Mouse (Mus musculus): ENCODE results near the gene Lpp. TPM values are rescaled to one million over a fixed set of nuclear protein-coding genes. Genes with fewer than 3 reads are reported as not detected.

The Lpp gene
- total and polyA plus RNA-seq, 2 experiments from 2014 or later = 8.4 to 13.1 TPM

GRCm38 (mm10) chr16:24447666-24448492, 54.6 kb downstream of the Lpp start:
- Histone ChIP-seq H3K4me3 (ENCODE audit: low read length) (no peak overlapping the region), H3K9me3 (ENCODE audit: low read length) (no peaks in the 10 kb centered on the region), H3K9ac (replicated peaks; ENCODE audit: low read length) (no peak overlapping the region), H3K27ac (no peak overlapping the region), H3K4me1 (ENCODE audit: insufficient read depth, low read length) (no peaks in the 10 kb centered on the region; the same call in 1 of the 2 replicates), H3K4me2 (ENCODE audit: low read depth, low read length) (no peak overlapping the region), H3K27me3 (ENCODE audit: insufficient read depth, low read length) (no peaks in the 10 kb centered on the region), H3K36me3 (ENCODE audit: insufficient read depth, low read length) (no peaks in the 10 kb centered on the region)
- DNase-seq (ENCODE audit: low spot score) = no peak
- ATAC-seq = no peak
- 62% methylated on average over 7 of the region's 7 CpGs for WGBS
- TF ChIP-seq CTCF (IDR thresholded peaks at IDR 0.05; ENCODE audit: low read depth) = no peak

- 75% methylated on average over 2 of the region's 2 CpGs for WGBS
- Histone ChIP-seq H3K36me3 (ENCODE audit: insufficient read depth, low read length) (no peaks in the 10 kb centered on the region), H3K4me2 (ENCODE audit: low read depth, low read length) (no peak overlapping the region), H3K27me3 (ENCODE audit: insufficient read depth, low read length) (no peaks in the 10 kb centered on the region), H3K4me1 (ENCODE audit: insufficient read depth, low read length) (no peaks in the 10 kb centered on the region), H3K27ac (no peak overlapping the region), H3K9ac (replicated peaks; ENCODE audit: low read length) (no peak overlapping the region), H3K4me3 (ENCODE audit: low read length) (no peak overlapping the region), H3K9me3 (ENCODE audit: low read length) (no peaks in the 10 kb centered on the region)
- no peak for DNase-seq (ENCODE audit: low spot score)
- no peak for TF ChIP-seq CTCF (IDR thresholded peaks at IDR 0.05; ENCODE audit: low read depth)
- ATAC-seq = no peak
Measured at GRCm38 (mm10) chr16:24448493-24448845, 55.2 kb downstream of the Lpp start.

GRCm38 (mm10) chr16:24449806-24450205, 56.5 kb downstream of the Lpp start:
- H3K9ac ChIP-seq (replicated peaks; ENCODE audit: low read length) = no peak overlapping the region
- H3K27me3 ChIP-seq (ENCODE audit: insufficient read depth, low read length) = no peaks in the 10 kb centered on the region
- H3K36me3 ChIP-seq (ENCODE audit: insufficient read depth, low read length) = no peaks in the 10 kb centered on the region
- H3K4me3 ChIP-seq (ENCODE audit: low read length) = no peak overlapping the region
- no peaks in the 10 kb centered on the region for H3K9me3 ChIP-seq (ENCODE audit: low read length)
- no peak for TF ChIP-seq CTCF (IDR thresholded peaks at IDR 0.05; ENCODE audit: low read depth)
- 25% methylated on average over 8 of the region's 8 CpGs for WGBS
- no peak for DNase-seq (ENCODE audit: low spot score)
- no peak for ATAC-seq
- H3K4me2 ChIP-seq (ENCODE audit: low read depth, low read length) = no peak overlapping the region
- H3K27ac ChIP-seq = no peak overlapping the region
- H3K4me1 ChIP-seq (ENCODE audit: insufficient read depth, low read length) = no peaks in the 10 kb centered on the region

GRCm38 (mm10) chr16:24450256-24450655, 56.9 kb downstream of the Lpp start:
- Histone ChIP-seq H3K4me2 (ENCODE audit: low read depth, low read length) (no peak overlapping the region), H3K4me1 (ENCODE audit: insufficient read depth, low read length) (no peaks in the 10 kb centered on the region), H3K36me3 (ENCODE audit: insufficient read depth, low read length) (no peaks in the 10 kb centered on the region), H3K9ac (replicated peaks; ENCODE audit: low read length) (no peak overlapping the region), H3K4me3 (ENCODE audit: low read length) (no peak overlapping the region), H3K27ac (no peak overlapping the region), H3K9me3 (ENCODE audit: low read length) (no peaks in the 10 kb centered on the region), H3K27me3 (ENCODE audit: insufficient read depth, low read length) (no peaks in the 10 kb centered on the region)
- TF ChIP-seq CTCF (IDR thresholded peaks at IDR 0.05; ENCODE audit: low read depth) = no peak
- DNase-seq (ENCODE audit: low spot score) (no peak), ATAC-seq (no peak)
- WGBS = 75% methylated on average over 5 of the region's 5 CpGs

- Histone ChIP-seq H3K4me1 (ENCODE audit: insufficient read depth, low read length) (no peaks in the 10 kb centered on the region), H3K36me3 (ENCODE audit: insufficient read depth, low read length) (no peaks in the 10 kb centered on the region), H3K27ac (no peak overlapping the region), H3K9ac (replicated peaks; ENCODE audit: low read length) (no peak overlapping the region), H3K4me2 (ENCODE audit: low read depth, low read length) (no peak overlapping the region), H3K9me3 (ENCODE audit: low read length) (no peaks in the 10 kb centered on the region), H3K4me3 (ENCODE audit: low read length) (no peak overlapping the region), H3K27me3 (ENCODE audit: insufficient read depth, low read length) (no peaks in the 10 kb centered on the region)
- DNase-seq (ENCODE audit: low spot score) (no peak), ATAC-seq (no peak)
- no peak for TF ChIP-seq CTCF (IDR thresholded peaks at IDR 0.05; ENCODE audit: low read depth)
- 81% methylated on average over 5 of the region's 5 CpGs for WGBS
Measured at GRCm38 (mm10) chr16:24451123-24451522, 57.8 kb downstream of the Lpp start.

GRCm38 (mm10) chr16:24453536-24453935, 60.2 kb downstream of the Lpp start:
- Histone ChIP-seq H3K4me2 (ENCODE audit: low read depth, low read length) (no peak overlapping the region), H3K4me3 (ENCODE audit: low read length) (no peak overlapping the region), H3K9ac (replicated peaks; ENCODE audit: low read length) (no peak overlapping the region), H3K27me3 (ENCODE audit: insufficient read depth, low read length) (no peaks in the 10 kb centered on the region), H3K9me3 (ENCODE audit: low read length) (no peaks in the 10 kb centered on the region), H3K4me1 (ENCODE audit: insufficient read depth, low read length) (no peaks in the 10 kb centered on the region), H3K27ac (no peak overlapping the region), H3K36me3 (ENCODE audit: insufficient read depth, low read length) (no peaks in the 10 kb centered on the region)
- ATAC-seq (no peak), DNase-seq (ENCODE audit: low spot score) (no peak)
- TF ChIP-seq CTCF (IDR thresholded peaks at IDR 0.05; ENCODE audit: low read depth) = no peak
- WGBS = 88% methylated on average over 4 of the region's 4 CpGs

GRCm38 (mm10) chr16:24454493-24454892, 61.2 kb downstream of the Lpp start:
- ATAC-seq = no peak
- Histone ChIP-seq H3K4me1 (ENCODE audit: insufficient read depth, low read length) (no peaks in the 10 kb centered on the region), H3K4me3 (ENCODE audit: low read length) (no peak overlapping the region), H3K9me3 (ENCODE audit: low read length) (no peaks in the 10 kb centered on the region), H3K27me3 (ENCODE audit: insufficient read depth, low read length) (no peaks in the 10 kb centered on the region), H3K36me3 (ENCODE audit: insufficient read depth, low read length) (no peaks in the 10 kb centered on the region), H3K27ac (no peak overlapping the region), H3K4me2 (ENCODE audit: low read depth, low read length) (no peak overlapping the region), H3K9ac (replicated peaks; ENCODE audit: low read length) (no peak overlapping the region)
- no peak for TF ChIP-seq CTCF (IDR thresholded peaks at IDR 0.05; ENCODE audit: low read depth)
- WGBS = 45% methylated on average over 4 of the region's 4 CpGs
- DNase-seq (ENCODE audit: low spot score) = no peak

All from hindbrain, postnatal 0 days (tissue).